Mouse (Mus musculus) liver (tissue): ENCODE measurements around the gene Crabp2.
A peak's percentile ranks its signal among the peaks of the same experiment; 100 is the strongest.

Experiments used
- DNase-seq: peaks from one replicate; pipeline ENCODE4 v3.0.0-alpha.2; 2020; ENCODE audit warnings: mixed read lengths

The Crabp2 gene

GRCm38 (mm10) chr3:87986868-87987267, 38.4 kb downstream of the Crabp2 start:
- DNase-seq: peak; percentile 94

- DNase-seq: peak; percentile 76
Measured at GRCm38 (mm10) chr3:87987633-87988032, 39.2 kb downstream of the Crabp2 start.

- no peak for DNase-seq
Measured at GRCm38 (mm10) chr3:87988068-87988467, 39.6 kb downstream of the Crabp2 start.

- no peak for DNase-seq
Measured at GRCm38 (mm10) chr3:87989935-87990334, 41.5 kb downstream of the Crabp2 start.

GRCm38 (mm10) chr3:87993436-87993835, 45.0 kb downstream of the Crabp2 start:
- DNase-seq: peak; percentile 70

GRCm38 (mm10) chr3:87995331-87995730, 46.9 kb downstream of the Crabp2 start:
- no peak for DNase-seq

- DNase-seq: no peak
Measured at GRCm38 (mm10) chr3:87996401-87996800, 47.9 kb downstream of the Crabp2 start.

GRCm38 (mm10) chr3:87996971-87997614, 48.6 kb downstream of the Crabp2 start:
- DNase-seq: peak; percentile 31

GRCm38 (mm10) chr3:87998747-87999146, 50.3 kb downstream of the Crabp2 start:
- DNase-seq: no peak

GRCm38 (mm10) chr3:87999243-87999895, 50.9 kb downstream of the Crabp2 start:
- no peak for DNase-seq

GRCm38 (mm10) chr3:88000181-88000580, 51.7 kb downstream of the Crabp2 start, which contains the start of gene Bcan:
TSS of gene Bcan (minus strand) at chr3:88000230.
- DNase-seq: no peak

GRCm38 (mm10) chr3:88000816-88001595, 52.5 kb downstream of the Crabp2 start:
- DNase-seq: no peak

- DNase-seq: no peak
Measured at GRCm38 (mm10) chr3:88002291-88002976, 54.0 kb downstream of the Crabp2 start.
